In genomic region chr11:106325566-106326206, GRCm38 (mm10) we compare ENCODE assay signal across 9 mouse cellular contexts. TPM values are rescaled to one million over a fixed set of nuclear protein-coding genes. Genes with fewer than 3 reads are reported as not detected.
DNase-seq lines count a peak whose midpoint lies in the region; ATAC-seq and TF ChIP-seq lines count a peak whose summit lies in the region.
"Had no signal": no experiment of that assay in that cellular context is flagged by ENCODE, and none has a peak within 500 bp of the region (broad histone marks: within the 10 kb centered on the region; RNA-seq: fewer than 3 reads in every experiment).

No protein-coding gene starts in this region.

- in situ Hi-C loops in CH12.LX (cut with MboI; ENCODE audit: low pct_ligation_motif_present, low pct_unique_long_range_greater_than_20kb, low sequenced_read_pairs): loop anchor here (5.0 to 10.0 kb wide), 3 partner anchors 38 to 169 kb away; no protein-coding TSS in a partner anchor

- peak; percentile 71 for DNase-seq in 416B (ENCODE audit: low read depth)
- DNase-seq in CH12.LX (ENCODE audit: extremely low read depth): peak; percentile 91
- peak; percentile 59 for DNase-seq in c-Kit-positive CD71-negative TER-119-negative erythroid progenitor cells, embryonic 14.5 days (ENCODE audit: low read depth)
- peak; percentile 44 to 64 for DNase-seq in frontal cortex, postnatal 36 days (ENCODE audit: low spot score in 2 of 2)
- DNase-seq in lung, adult 18-20 months: peak; percentile 53 to 66
- DNase-seq in right cerebral cortex, postnatal 25 days: peak; percentile 34

- H3K4me3 ChIP-seq in CH12.LX (replicated peaks in 1 of 3; ENCODE audit: low read depth in 2 of 3, low read length in 2 of 3, poor library complexity in 1 of 3): peak overlapping the region in 1 of 3 experiments; percentile 1
- H3K4me3 ChIP-seq in kidney, embryonic 15.5 days (replicated peaks): no peak overlapping the region

- WGBS in kidney, embryonic 15.5 days: 64% methylated on average over 8 of the region's 8 CpGs

- H3K36me3 ChIP-seq in CH12.LX (replicated peaks in 1 of 2; ENCODE audit: control insufficient read depth in 1 of 2, insufficient read depth in 1 of 2, low read length in 1 of 2): peaks cover 4 to 6% of the 10 kb centered on the region in 2 experiments
- H3K36me3 ChIP-seq in kidney, embryonic 15.5 days: no peaks in the 10 kb centered on the region

- H3K4me2 ChIP-seq in CH12.LX (ENCODE audit: insufficient read depth, low read depth, poor library complexity, severe bottlenecking): peak overlapping the region; percentile 70
- H3K4me2 ChIP-seq in kidney, embryonic 15.5 days: no peak overlapping the region

- peak; percentile 3; the same call in 1 of the 2 replicates for ATAC-seq in kidney, embryonic 15.5 days (replicated peaks; ENCODE audit: low FRiP score)
- no peak for ATAC-seq in activated CD4-positive, CD25-positive, alpha-beta regulatory T cell, adult 4 months

- peaks cover 26 to 50% of the 10 kb centered on the region in 2 experiments for H3K4me1 ChIP-seq in CH12.LX (ENCODE audit: control insufficient read depth in 1 of 2, insufficient read depth in 2 of 2)
- peaks cover 39% of the 10 kb centered on the region for H3K4me1 ChIP-seq in kidney, embryonic 15.5 days

- no peaks in the 10 kb centered on the region for H3K27me3 ChIP-seq in CH12.LX (replicated peaks)
- H3K27me3 ChIP-seq in kidney, embryonic 15.5 days: no peaks in the 10 kb centered on the region

- H3K9me3 ChIP-seq in CH12.LX (replicated peaks; ENCODE audit: low read length): no peaks in the 10 kb centered on the region
- no peaks in the 10 kb centered on the region for H3K9me3 ChIP-seq in kidney, embryonic 15.5 days (replicated peaks)

- no peak for TF ChIP-seq EP300 in CH12.LX (IDR thresholded peaks at IDR 0.05; ENCODE audit: low read length)

- no peak; the same call in none of the 2 replicates for TF ChIP-seq POLR2A in CH12.LX (IDR thresholded peaks at IDR 0.05; ENCODE audit: low read depth, low read length)

- peak; percentile 99 for TF ChIP-seq RAD21 in CH12.LX (IDR thresholded peaks at IDR 0.05; ENCODE audit: low read depth, low read length)

- H3K9ac ChIP-seq in CH12.LX (ENCODE audit: insufficient read depth, low read depth): peak overlapping the region; percentile 38
- no peak overlapping the region for H3K9ac ChIP-seq in kidney, embryonic 15.5 days

- no peaks in the 10 kb centered on the region for H3K79me2 ChIP-seq in CH12.LX (replicated peaks; ENCODE audit: control insufficient read depth, extremely low read depth, insufficient read depth, poor library complexity, severe bottlenecking)

- peak; percentile 64 to 99 for TF ChIP-seq CTCF in CH12.LX (conservative IDR thresholded peaks at IDR 0.05 in 1 of 2, IDR thresholded peaks at IDR 0.05 in 1 of 2; ENCODE audit: low read depth in 2 of 2, low read length in 2 of 2)

- dilution Hi-C loops in CH12.LX (cut with MboI; ENCODE audit: extremely low pct_ligation_motif_present, extremely low pct_unique_long_range_greater_than_20kb, low sequenced_read_pairs): no loop called here

- H3K27ac ChIP-seq in CH12.LX (ENCODE audit: insufficient read depth, low read depth): peak overlapping the region; percentile 77
- H3K27ac ChIP-seq in kidney, embryonic 15.5 days: peak overlapping the region; percentile 88

TF ChIP-seq in CH12.LX, 34 proteins besides CTCF, POLR2A, EP300 and RAD21:
- TF ChIP-seq GABPA (IDR thresholded peaks at IDR 0.05; ENCODE audit: insufficient replicate concordance, low read depth, low read length): no peak
- TF ChIP-seq IRF4 (IDR thresholded peaks at IDR 0.05; ENCODE audit: low read depth, low read length): peak; percentile 32
- no peak for TF ChIP-seq MAFK (IDR thresholded peaks at IDR 0.05; ENCODE audit: insufficient replicate concordance, low read length)
- peak; percentile 57 for TF ChIP-seq ETS1 (conservative IDR thresholded peaks at IDR 0.05; ENCODE audit: low read depth, low read length)
- 0 out of 2 replicates have a peak, but pooled peaks have one; percentile 15 for TF ChIP-seq TBP (conservative IDR thresholded peaks at IDR 0.05; ENCODE audit: low read depth, low read length)
- peak; percentile 97 for TF ChIP-seq ZC3H11A (IDR thresholded peaks at IDR 0.05; ENCODE audit: low read depth, low read length)
- peak; percentile 99 for TF ChIP-seq SMC3 (IDR thresholded peaks at IDR 0.05; ENCODE audit: low read depth, low read length)
- peak; percentile 85 for TF ChIP-seq BHLHE40 (IDR thresholded peaks at IDR 0.05; ENCODE audit: low read depth, low read length)
- TF ChIP-seq ZMIZ1 (IDR thresholded peaks at IDR 0.05; ENCODE audit: low read depth, low read length): no peak
- 0 out of 2 replicates have a peak, but pooled peaks have one; percentile 22 for TF ChIP-seq NRF1 (IDR thresholded peaks at IDR 0.05; ENCODE audit: low read depth, low read length)
- TF ChIP-seq MXI1 (IDR thresholded peaks at IDR 0.05; ENCODE audit: low read depth, low read length): peak; percentile 70; the same call in 1 of the 2 replicates
- TF ChIP-seq JUN (IDR thresholded peaks at IDR 0.05; ENCODE audit: insufficient read depth, low read depth, low read length): 0 out of 2 replicates have a peak, but pooled peaks have one; percentile 13
- 0 out of 2 replicates have a peak, but pooled peaks have one; percentile 7 for TF ChIP-seq TCF12 (IDR thresholded peaks at IDR 0.05; ENCODE audit: low read depth, low read length)
- TF ChIP-seq CHD2 (IDR thresholded peaks at IDR 0.05; ENCODE audit: low read length): no peak
- no peak for TF ChIP-seq CHD1 (IDR thresholded peaks at IDR 0.05; ENCODE audit: low read depth, low read length)
- TF ChIP-seq MAZ (IDR thresholded peaks at IDR 0.05; ENCODE audit: low read depth, low read length): 0 out of 2 replicates have a peak, but pooled peaks have one; percentile 44
- TF ChIP-seq MEF2A (IDR thresholded peaks at IDR 0.05; ENCODE audit: borderline replicate concordance, low read depth, low read length): peak; percentile 41; the same call in 1 of the 2 replicates
- peak; percentile 81 for TF ChIP-seq ELF1 (IDR thresholded peaks at IDR 0.05; ENCODE audit: low read depth, low read length)
- no peak for TF ChIP-seq NELFE (IDR thresholded peaks at IDR 0.05; ENCODE audit: low read depth, low read length)
- peak; percentile 48 for TF ChIP-seq SIN3A (IDR thresholded peaks at IDR 0.05; ENCODE audit: low read length)

RNA-seq across cellular contexts. Expression of gene Cd79b, which starts 11.1 kb away (rescaled TPM):
- total RNA-seq in CH12.LX (2012; rRNA removed) (503 and 527 TPM in 2 replicates), CH12.LX (2014; rRNA removed) (636 and 689 TPM in 2 replicates)
- 678 and 741 TPM in 2 replicates for polyA plus RNA-seq in CH12.LX (2012; ENCODE audit: insufficient read length, low read depth)
- 6.8 and 7.3 TPM in 2 replicates for polyA plus RNA-seq in kidney, embryonic 15.5 days (2015; fragmentation: Nextera tagmentation; extraction: Ambion mirVana)
- 10 to 100 TPM; 48.0 to 77.5 TPM for polyA plus RNA-seq in activated CD4-positive, CD25-positive, alpha-beta regulatory T cell, adult 4 months (2017; shearing (Covaris generic))

RNA-seq across cellular contexts. Expression of gene Gh, which starts 24.0 kb away (rescaled TPM):
- total RNA-seq in CH12.LX (2012; rRNA removed) (0.38 and 0.46 TPM in 2 replicates), CH12.LX (2014; rRNA removed) (0.31 and 0.68 TPM in 2 replicates)
- 0.76 and 1.0 TPM in 2 replicates for polyA plus RNA-seq in CH12.LX (2012; ENCODE audit: insufficient read length, low read depth)
- polyA plus RNA-seq in kidney, embryonic 15.5 days (2015; fragmentation: Nextera tagmentation; extraction: Ambion mirVana): not detected in 2 replicates
- not detected for polyA plus RNA-seq in activated CD4-positive, CD25-positive, alpha-beta regulatory T cell, adult 4 months (2017; shearing (Covaris generic))
- total RNA-seq: gastrocnemius, postnatal 4 days had no signal

RNA-seq across cellular contexts. Expression of gene Scn4a, which starts 27.4 kb away (rescaled TPM):
- total RNA-seq in CH12.LX (2012; rRNA removed): 0.50 and 0.64 TPM in 2 replicates
- total RNA-seq in CH12.LX (2014; rRNA removed): 0.55 and 0.57 TPM in 2 replicates
- polyA plus RNA-seq in CH12.LX (2012; ENCODE audit: insufficient read length, low read depth): 0.97 and 1.00 TPM in 2 replicates
- 0.42 and 0.75 TPM in 2 replicates for polyA plus RNA-seq in kidney, embryonic 15.5 days (2015; fragmentation: Nextera tagmentation; extraction: Ambion mirVana)
- under 1 TPM in 1 of 2 experiments, not detected in 1; 0.09 TPM for polyA plus RNA-seq in activated CD4-positive, CD25-positive, alpha-beta regulatory T cell, adult 4 months (2017; shearing (Covaris generic))

RNA-seq across cellular contexts. Expression of gene Prr29, which starts 39.6 kb away (rescaled TPM):
- total RNA-seq in CH12.LX (2012; rRNA removed) (0.17 TPM in 1 of 2 replicates, not detected in the other), CH12.LX (2014; rRNA removed) (not detected in 2 replicates)
- polyA plus RNA-seq in CH12.LX (2012; ENCODE audit: insufficient read length, low read depth): 0.21 TPM in 1 of 2 replicates, not detected in the other
- 0.23 and 0.60 TPM in 2 replicates for polyA plus RNA-seq in kidney, embryonic 15.5 days (2015; fragmentation: Nextera tagmentation; extraction: Ambion mirVana)
- polyA plus RNA-seq in activated CD4-positive, CD25-positive, alpha-beta regulatory T cell, adult 4 months (2017; shearing (Covaris generic)): 1 to 10 TPM; 1.1 to 1.2 TPM

RNA-seq across cellular contexts. Expression of gene Tcam1, which starts 49.2 kb away (rescaled TPM):
- total RNA-seq in CH12.LX (2012; rRNA removed) (4.2 and 5.9 TPM in 2 replicates), CH12.LX (2014; rRNA removed) (0.68 and 0.82 TPM in 2 replicates)
- polyA plus RNA-seq in CH12.LX (2012; ENCODE audit: insufficient read length, low read depth): 0.64 and 0.99 TPM in 2 replicates
- polyA plus RNA-seq in kidney, embryonic 15.5 days (2015; fragmentation: Nextera tagmentation; extraction: Ambion mirVana): 0.65 and 0.82 TPM in 2 replicates
- under 1 TPM; 0.12 to 0.43 TPM for polyA plus RNA-seq in activated CD4-positive, CD25-positive, alpha-beta regulatory T cell, adult 4 months (2017; shearing (Covaris generic))

Comparison
In these comparisons a context has a peak if more than half of its experiments do, and no peak if none do; other contexts are left out.
1. DNase-seq: peak in every context shown above with its lines; median percentile 91 in CH12.LX; 71 in 416B; 60 in lung, adult 18-20 months; 59 in c-Kit-positive CD71-negative TER-119-negative erythroid progenitor cells, embryonic 14.5 days; 54 in frontal cortex, postnatal 36 days; 34 in right cerebral cortex, postnatal 25 days.